Mouse (Mus musculus) CH12F3 (cell line): ENCODE results near the gene Zcwpw1.

Experiments used
- in situ Hi-C: fragments of 300-500 bp; cut with MboI; formaldehyde crosslinking; loops from 2 replicates; pipeline ENCODE4 v1.14.3; 2020; ENCODE audit warnings: low sequenced_read_pairs

The Zcwpw1 gene

GRCm38 (mm10) chr5:137753111-137753832 is 34.3 kb upstream of the Zcwpw1 start:
- in situ Hi-C loops: loop anchor here (25.0 kb wide), 1 partner anchor 216 kb away; the partner anchor contains the start of genes Epo and Gnb2

- in situ Hi-C loops: loop anchor here (25.0 kb wide), 1 partner anchor 218 kb away; the partner anchor contains the start of genes Epo and Gnb2
Observed at GRCm38 (mm10) chr5:137755425-137755824, 32.2 kb upstream of the Zcwpw1 start.

GRCm38 (mm10) chr5:137756106-137756505 is 31.5 kb upstream of the Zcwpw1 start:
- in situ Hi-C loops: loop anchor here (25.0 kb wide), 1 partner anchor 219 kb away; the partner anchor contains the start of genes Epo and Gnb2

GRCm38 (mm10) chr5:137756882-137757661 is 30.5 kb upstream of the Zcwpw1 start:
- in situ Hi-C loops: loop anchor here (25.0 kb wide), 1 partner anchor 220 kb away; the partner anchor contains the start of genes Epo and Gnb2

- in situ Hi-C loops: loop anchor here (25.0 kb wide), 1 partner anchor 221 kb away; the partner anchor contains the start of genes Epo and Gnb2
Observed at GRCm38 (mm10) chr5:137757887-137758286, 29.7 kb upstream of the Zcwpw1 start.

GRCm38 (mm10) chr5:137758921-137759534 is 28.6 kb upstream of the Zcwpw1 start:
- in situ Hi-C loops: loop anchor here (25.0 kb wide), 1 partner anchor 222 kb away; the partner anchor contains the start of genes Epo and Gnb2

GRCm38 (mm10) chr5:137759971-137760412 is 27.6 kb upstream of the Zcwpw1 start:
- in situ Hi-C loops: loop anchor here (5.0 to 25.0 kb wide), 2 partner anchors 98 to 223 kb away; partner anchors contain the start of genes Epo and Gnb2

- in situ Hi-C loops: loop anchor here (5.0 to 25.0 kb wide), 2 partner anchors 102 to 227 kb away; partner anchors contain the start of genes Epo and Gnb2
Observed at GRCm38 (mm10) chr5:137764609-137765340, 22.8 kb upstream of the Zcwpw1 start.

GRCm38 (mm10) chr5:137766270-137766669 is 21.3 kb upstream of the Zcwpw1 start:
- in situ Hi-C loops: loop anchor here (25.0 kb wide), 1 partner anchor 229 kb away; the partner anchor contains the start of genes Epo and Gnb2

- in situ Hi-C loops: loop anchor here (25.0 kb wide), 1 partner anchor 231 kb away; the partner anchor contains the start of genes Epo and Gnb2
Observed at GRCm38 (mm10) chr5:137768475-137768874, 19.1 kb upstream of the Zcwpw1 start.

- in situ Hi-C loops: loop anchor here (25.0 kb wide), 1 partner anchor 233 kb away; the partner anchor contains the start of genes Epo and Gnb2
Observed at GRCm38 (mm10) chr5:137770709-137771108, 16.9 kb upstream of the Zcwpw1 start.

- in situ Hi-C loops: loop anchor here (25.0 kb wide), 1 partner anchor 235 kb away; the partner anchor contains the start of genes Epo and Gnb2
Observed at GRCm38 (mm10) chr5:137772755-137773154, 14.8 kb upstream of the Zcwpw1 start.

- in situ Hi-C loops: no loop called here
Observed at GRCm38 (mm10) chr5:137775587-137776290, 11.9 kb upstream of the Zcwpw1 start.

GRCm38 (mm10) chr5:137776408-137776918 is 11.1 kb upstream of the Zcwpw1 start:
- in situ Hi-C loops: no loop called here

GRCm38 (mm10) chr5:137777267-137777845 is 10.2 kb upstream of the Zcwpw1 start:
- in situ Hi-C loops: no loop called here

GRCm38 (mm10) chr5:137778635-137779034 is 9.0 kb upstream of the Zcwpw1 start, which contains the start of gene Ppp1r35:
TSS of gene Ppp1r35 (plus strand) at chr5:137778849.
- in situ Hi-C loops: no loop called here

- in situ Hi-C loops: no loop called here
Observed at GRCm38 (mm10) chr5:137779053-137779933, 8.3 kb upstream of the Zcwpw1 start.
